Mouse (Mus musculus) hindbrain, postnatal 0 days (tissue): ENCODE results near the gene Galnt4. TPM values are rescaled to one million over a fixed set of nuclear protein-coding genes. Genes with fewer than 3 reads are reported as not detected.

Source experiments
- ATAC-seq: fragments of 200-750 bp; cut with Nextera tagmentation; 2 replicates; pipeline ENCODE4 v1.8.0; 2017; ENCODE audit warnings: mild to moderate bottlenecking, moderate TSS enrichment, moderate library complexity
- DNase-seq: peaks from one replicate; pipeline ENCODE4 v3.0.0-alpha.2; 2015; ENCODE audit warnings: low spot score
- H3K27ac ChIP-seq: fragments of 300-500 bp; sonication (generic); 2 replicates; pipeline ENCODE4 v1.5.1; 2014; ENCODE audit warnings: mild to moderate bottlenecking
- H3K27me3 ChIP-seq: fragments of 300-500 bp; sonication (generic); 2 replicates; pipeline ENCODE4 v1.6.1; 2014; ENCODE audit warnings: low read length, mixed read lengths; ENCODE audit not compliant: insufficient read depth
- H3K36me3 ChIP-seq: fragments of 300-500 bp; sonication (generic); 2 replicates; pipeline ENCODE4 v1.6.1; 2014; ENCODE audit warnings: low read length, mixed read lengths; ENCODE audit not compliant: insufficient read depth
- H3K4me1 ChIP-seq: fragments of 300-500 bp; sonication (generic); 2 replicates; pipeline ENCODE4 v1.6.1; 2014; ENCODE audit warnings: antibody characterized with exemption, low read length, mixed read lengths; ENCODE audit not compliant: insufficient read depth
- H3K4me2 ChIP-seq: fragments of 300-500 bp; sonication (generic); 2 replicates; pipeline ENCODE4 v1.6.1; 2014; ENCODE audit warnings: low read depth, mild to moderate bottlenecking, low read length, moderate library complexity, mixed read lengths
- H3K4me3 ChIP-seq: fragments of 300-500 bp; sonication (generic); 2 replicates; pipeline ENCODE4 v1.5.1; 2014; ENCODE audit warnings: low read length
- H3K9ac ChIP-seq: fragments of 300-500 bp; sonication (generic); replicated peaks from 2 replicates; pipeline ENCODE4 v1.6.1; 2014; ENCODE audit warnings: mild to moderate bottlenecking, low read length, moderate library complexity, mixed read lengths
- H3K9me3 ChIP-seq: fragments of 300-500 bp; sonication (generic); 2 replicates; pipeline ENCODE4 v1.6.1; 2016; ENCODE audit warnings: low read length, mixed read lengths
- CTCF ChIP-seq: IDR thresholded peaks from 2 replicates; pipeline ENCODE4 v1.5.1; 2016; ENCODE audit warnings: antibody characterized with exemption, control low read depth, low read depth
- WGBS: fragments of 180-500 bp; shearing (Covaris S2); extraction: QIAGEN DNeasy Blood & Tissue Kit; methylation state at CpG from one replicate; pipeline ENCODE4 v1.1.7; 2014; 5-methylcytosine and 5-hydroxymethylcytosine counted together
- polyA plus RNA-seq: library from polyadenylated mRNA; unstranded; fragments of >200 nt; fragmentation: Nextera tagmentation; extraction: Ambion mirVana; gene quantifications from 2 replicates; pipeline ENCODE4 v1.2.1, GENCODE M21; 2015
- total RNA-seq: library from RNA; depleted of rRNA; stranded (reverse); fragments of >200 nt; gene quantifications from 2 replicates; pipeline ENCODE4 v1.2.3, GENCODE M21; 2014

The Galnt4 gene
- total and polyA plus RNA-seq, 2 experiments from 2014 or later: 3.3 to 5.1 TPM

DNA sequence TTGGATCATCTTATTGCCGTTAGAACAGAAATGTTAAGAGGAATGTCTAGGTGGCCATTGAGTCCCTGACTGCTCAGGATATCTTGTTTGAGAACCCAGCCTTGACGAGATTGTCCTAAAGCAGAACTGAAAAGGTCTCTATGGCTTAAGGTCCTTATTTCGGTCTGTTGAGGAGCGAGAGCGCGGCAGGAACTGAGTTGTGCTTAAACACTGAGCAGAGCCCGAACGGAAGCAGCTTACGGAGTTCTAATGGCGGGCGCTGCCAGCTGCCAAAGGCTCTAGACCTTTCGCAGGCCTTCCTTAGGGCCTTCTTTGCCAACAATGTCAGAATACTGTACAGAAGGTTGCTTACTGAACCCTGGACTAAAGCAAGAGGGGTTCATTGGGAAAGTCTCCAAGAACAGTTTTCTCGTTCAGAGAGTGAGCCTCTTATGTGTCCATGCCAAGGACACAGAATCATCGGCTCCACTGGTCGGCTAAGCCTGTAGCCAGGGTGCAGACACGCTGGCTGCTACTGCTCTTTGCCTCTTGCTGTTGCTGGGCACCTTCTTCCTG, 25.4 kb downstream of the Galnt4 start:
- DNase-seq (peak; percentile 56), ATAC-seq (peak; percentile 41)
- Histone ChIP-seq H3K9me3 (no peaks in the 10 kb centered on the region), H3K4me1 (peaks cover 4% of the 10 kb centered on the region; the same call in 1 of the 2 replicates), H3K36me3 (no peaks in the 10 kb centered on the region), H3K9ac (no peak overlapping the region), H3K27ac (no peak overlapping the region), H3K4me3 (no peak overlapping the region), H3K27me3 (no peaks in the 10 kb centered on the region), H3K4me2 (no peak overlapping the region)
- no peak for TF ChIP-seq CTCF
- WGBS: 79% methylated on average over 16 of the region's 16 CpGs

DNA sequence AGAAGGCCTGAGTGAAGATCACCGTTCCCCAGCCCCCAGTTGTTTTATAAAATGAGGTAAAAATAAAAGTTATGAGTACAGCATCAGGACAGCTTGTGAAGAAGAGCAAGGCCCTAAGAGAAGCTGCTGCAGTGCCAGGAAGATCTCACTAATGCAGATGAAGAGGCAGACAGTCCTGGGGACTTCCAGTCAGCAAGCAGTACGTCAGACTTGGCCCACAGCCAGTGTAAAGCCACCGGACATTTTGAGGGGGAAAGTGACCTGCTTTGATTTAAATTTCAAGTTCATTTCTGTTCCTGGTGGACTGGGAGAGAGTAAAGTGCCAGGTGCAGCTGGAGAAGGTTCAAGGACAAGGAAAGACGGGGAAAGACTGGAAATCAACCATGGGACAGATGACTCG, 28.4 kb downstream of the Galnt4 start:
- H3K9me3 ChIP-seq: no peaks in the 10 kb centered on the region
- H3K4me3 ChIP-seq: no peak overlapping the region
- no peak for TF ChIP-seq CTCF
- H3K4me1 ChIP-seq: peaks cover 4% of the 10 kb centered on the region; the same call in 1 of the 2 replicates
- WGBS: 47% methylated on average over 5 of the region's 5 CpGs
- H3K36me3 ChIP-seq: 0 out of 2 replicates have a peak, but pooled peaks cover 4% of the 10 kb centered on the region
- no peak overlapping the region for H3K9ac ChIP-seq
- H3K27me3 ChIP-seq: no peaks in the 10 kb centered on the region
- DNase-seq (peak; percentile 57), ATAC-seq (peak; percentile 48; the same call in 1 of the 2 replicates)
- no peak overlapping the region for H3K27ac ChIP-seq
- H3K4me2 ChIP-seq: peak overlapping the region; percentile 21; the same call in 1 of the 2 replicates

DNA sequence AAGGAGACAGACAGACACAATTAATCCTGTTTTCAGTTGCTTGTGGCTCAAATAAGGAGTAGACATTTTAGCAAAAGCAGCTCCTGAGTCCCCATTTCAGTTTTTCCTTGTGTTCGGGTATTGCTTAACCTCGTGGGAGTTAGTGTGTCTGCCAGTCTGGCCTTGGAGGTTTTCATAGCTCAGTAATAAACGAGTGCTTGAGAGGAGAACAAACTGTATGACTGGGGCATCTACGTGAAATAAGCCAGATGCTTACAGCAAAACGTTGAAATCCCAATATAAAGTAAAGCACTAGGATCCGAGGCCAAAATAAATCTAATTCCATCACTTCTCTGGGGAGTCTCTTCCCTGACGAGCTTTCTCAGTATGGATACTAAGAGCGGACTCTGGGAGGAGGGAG, 37.7 kb downstream of the Galnt4 start:
- H3K4me1 ChIP-seq: no peaks in the 10 kb centered on the region
- TF ChIP-seq CTCF: no peak
- no peak overlapping the region for H3K27ac ChIP-seq
- H3K9me3 ChIP-seq: no peaks in the 10 kb centered on the region
- H3K4me3 ChIP-seq: no peak overlapping the region
- no peak overlapping the region for H3K4me2 ChIP-seq
- WGBS: 84% methylated on average over 8 of the region's 8 CpGs
- no peaks in the 10 kb centered on the region for H3K27me3 ChIP-seq
- DNase-seq (no peak), ATAC-seq (no peak)
- H3K9ac ChIP-seq: no peak overlapping the region
- H3K36me3 ChIP-seq: no peaks in the 10 kb centered on the region; the same call in 1 of the 2 replicates

DNA sequence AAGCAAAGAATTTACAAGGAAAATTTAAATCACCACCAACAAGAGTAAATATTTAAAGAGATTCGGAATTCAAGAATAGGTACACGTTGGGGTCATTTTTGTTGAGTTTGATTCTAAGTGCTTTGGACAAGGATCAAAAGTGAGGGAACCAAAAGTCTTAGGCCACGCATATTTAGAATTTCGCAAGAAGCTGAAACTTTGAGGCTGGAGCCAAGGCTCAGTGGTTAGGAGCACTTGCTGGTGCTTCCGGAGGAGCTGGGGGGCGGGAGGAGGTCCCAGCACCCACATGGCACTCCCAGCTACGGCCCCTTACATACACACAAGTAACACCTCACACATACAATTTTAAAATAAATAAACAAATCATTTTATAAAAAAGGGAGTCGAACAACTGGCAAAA, 38.6 kb downstream of the Galnt4 start:
- DNase-seq (no peak), ATAC-seq (no peak)
- Histone ChIP-seq H3K4me3 (no peak overlapping the region), H3K4me1 (no peaks in the 10 kb centered on the region), H3K27ac (no peak overlapping the region), H3K9ac (no peak overlapping the region), H3K27me3 (no peaks in the 10 kb centered on the region), H3K9me3 (no peaks in the 10 kb centered on the region), H3K4me2 (no peak overlapping the region), H3K36me3 (no peaks in the 10 kb centered on the region; the same call in 1 of the 2 replicates)
- no peak for TF ChIP-seq CTCF
- WGBS: 93% methylated on average over 8 of the region's 8 CpGs

DNA sequence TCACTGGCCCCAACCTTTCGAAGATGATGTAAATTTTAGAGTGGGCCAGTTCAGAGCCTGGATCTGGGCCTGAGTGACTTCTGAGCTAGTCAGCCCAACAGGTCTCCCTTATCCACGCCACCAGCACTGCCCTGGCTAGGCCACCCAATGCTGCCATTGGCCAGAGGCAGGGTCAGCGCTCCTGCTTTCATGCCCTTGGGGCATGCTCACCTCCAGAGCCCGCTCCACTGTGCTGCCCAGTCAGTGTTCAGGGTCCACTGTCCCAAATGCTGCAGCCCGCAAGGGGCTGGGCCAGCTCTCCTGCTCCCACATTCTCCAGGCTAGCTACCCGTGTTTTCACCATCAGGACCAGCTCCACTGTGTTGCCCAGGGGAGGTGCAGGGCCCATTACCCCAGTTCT, 42.1 kb downstream of the Galnt4 start:
- DNase-seq (no peak), ATAC-seq (no peak)
- Histone ChIP-seq H3K4me3 (no peak overlapping the region), H3K36me3 (no peaks in the 10 kb centered on the region; the same call in 1 of the 2 replicates), H3K4me2 (no peak overlapping the region), H3K9me3 (no peaks in the 10 kb centered on the region), H3K9ac (no peak overlapping the region), H3K27me3 (no peaks in the 10 kb centered on the region), H3K27ac (no peak overlapping the region), H3K4me1 (no peaks in the 10 kb centered on the region)
- no peak for TF ChIP-seq CTCF
- WGBS: 93% methylated on average over 6 of the region's 6 CpGs

DNA sequence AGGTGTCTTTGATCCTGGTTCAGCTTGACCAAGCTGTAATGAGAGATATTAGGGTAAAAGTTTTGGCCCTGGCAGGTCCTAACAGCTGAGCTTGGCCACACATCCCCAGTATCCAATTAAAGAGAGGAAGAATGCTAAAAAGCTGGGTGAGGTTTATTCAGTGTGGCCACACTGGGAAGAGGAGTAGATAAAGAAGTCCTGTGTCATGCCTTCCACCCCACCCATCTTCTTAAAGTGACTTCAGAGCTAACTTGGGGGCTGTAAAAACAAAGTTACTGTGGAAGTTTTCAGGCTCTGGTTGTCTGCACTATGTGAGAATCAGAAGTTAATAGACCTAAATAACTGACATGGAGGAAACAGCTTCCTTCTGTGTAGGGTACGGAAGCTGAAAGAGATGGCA, 43.6 kb downstream of the Galnt4 start:
- no peak overlapping the region for H3K27ac ChIP-seq
- H3K27me3 ChIP-seq: no peaks in the 10 kb centered on the region
- no peak for ATAC-seq
- H3K36me3 ChIP-seq: peaks cover 4% of the 10 kb centered on the region; the same call in 1 of the 2 replicates
- WGBS: 97% methylated on average over 1 of the region's 1 CpGs
- no peak overlapping the region for H3K9ac ChIP-seq
- H3K9me3 ChIP-seq: no peaks in the 10 kb centered on the region
- no peak overlapping the region for H3K4me2 ChIP-seq
- TF ChIP-seq CTCF: no peak
- DNase-seq: no peak
- no peak overlapping the region for H3K4me3 ChIP-seq
- H3K4me1 ChIP-seq: no peaks in the 10 kb centered on the region

DNA sequence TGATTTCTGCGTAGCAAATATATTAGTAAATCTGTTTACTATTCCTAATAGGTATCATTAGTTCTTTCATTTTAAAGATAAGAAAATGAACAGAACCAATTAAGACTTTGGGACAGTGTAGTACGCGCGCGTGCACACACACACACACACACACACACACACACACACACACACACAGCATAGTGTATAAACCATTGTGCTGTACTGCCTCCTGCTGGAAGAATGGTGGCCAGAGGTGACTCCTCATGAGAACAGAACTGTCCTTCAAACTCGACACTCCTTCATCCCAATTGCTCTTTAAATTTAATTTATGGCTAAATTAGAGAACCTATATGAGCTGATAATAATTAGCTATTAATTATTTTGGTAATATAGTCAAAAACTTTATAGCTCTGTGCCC, 44.1 kb downstream of the Galnt4 start:
- TF ChIP-seq CTCF: peak; percentile 55

More for the DNA sequence above, 44.1 kb downstream of the Galnt4 start:
- Histone ChIP-seq H3K27me3 (no peaks in the 10 kb centered on the region), H3K4me1 (no peaks in the 10 kb centered on the region), H3K4me3 (no peak overlapping the region), H3K4me2 (no peak overlapping the region), H3K9me3 (no peaks in the 10 kb centered on the region), H3K36me3 (peaks cover 4% of the 10 kb centered on the region; the same call in 1 of the 2 replicates), H3K9ac (no peak overlapping the region), H3K27ac (no peak overlapping the region)
- ATAC-seq (no peak), DNase-seq (peak; percentile 28)
- WGBS: 95% methylated on average over 6 of the region's 6 CpGs
